Mouse (Mus musculus) midbrain, embryonic 12.5 days (tissue): ENCODE measurements around the gene Anks1. TPM values are rescaled to one million over a fixed set of nuclear protein-coding genes. Genes with fewer than 3 reads are reported as not detected.
A peak's percentile ranks its signal among the peaks of the same experiment; 100 is the strongest.
"Not testable (repeated sequence)": the region's sequence is repeated elsewhere in the genome, so short reads cannot be mapped to it uniquely, and the experiment has no call there.

Experiments used
- ATAC-seq: fragments of 200-750 bp; cut with Nextera tagmentation; 2 replicates; pipeline ENCODE4 v1.8.0; 2017; ENCODE audit warnings: low read depth, moderate TSS enrichment, moderate library complexity; ENCODE audit not compliant: low FRiP score
- H3K27ac ChIP-seq: fragments of 300-500 bp; sonication (generic); replicated peaks from 2 replicates; pipeline ENCODE4 v1.5.1; 2016; ENCODE audit warnings: mild to moderate bottlenecking
- H3K27me3 ChIP-seq: fragments of 300-500 bp; sonication (generic); 2 replicates; pipeline ENCODE4 v1.6.1; 2016; ENCODE audit warnings: mild to moderate bottlenecking
- H3K36me3 ChIP-seq: fragments of 300-500 bp; sonication (generic); 2 replicates; pipeline ENCODE4 v1.6.1; 2016
- H3K4me1 ChIP-seq: fragments of 300-500 bp; sonication (generic); 2 replicates; pipeline ENCODE4 v1.6.1; 2016
- H3K4me2 ChIP-seq: fragments of 300-500 bp; sonication (generic); replicated peaks from 2 replicates; pipeline ENCODE4 v1.6.1; 2016; ENCODE audit warnings: mild to moderate bottlenecking, moderate library complexity
- H3K4me3 ChIP-seq: fragments of 300-500 bp; sonication (generic); 2 replicates; pipeline ENCODE4 v1.5.1; 2016; ENCODE audit warnings: mild to moderate bottlenecking
- H3K9ac ChIP-seq: fragments of 300-500 bp; sonication (generic); replicated peaks from 2 replicates; pipeline ENCODE4 v1.6.1; 2016; ENCODE audit warnings: mild to moderate bottlenecking, moderate library complexity
- H3K9me3 ChIP-seq: fragments of 300-500 bp; sonication (generic); 2 replicates; pipeline ENCODE4 v1.6.1; 2016; ENCODE audit warnings: mild to moderate bottlenecking
- WGBS: fragments of 180-500 bp; shearing (Covaris S2); methylation state at CpG from one replicate; pipeline ENCODE4 v1.1.7; 2016; 5-methylcytosine and 5-hydroxymethylcytosine counted together
- polyA plus RNA-seq: library from polyadenylated mRNA; unstranded; fragments of >200 nt; fragmentation: Nextera tagmentation; extraction: Ambion mirVana; gene quantifications from 2 replicates; pipeline ENCODE4 v1.2.1, GENCODE M21; 2016

The Anks1 gene
- polyA plus RNA-seq, 1 experiment from 2014 or later: 60.7 TPM

GRCm38 (mm10) chr17:27982712-27983266 lies 73.7 kb downstream of the Anks1 start:
- WGBS: 92% methylated on average over 7 of the region's 7 CpGs
- no peaks in the 10 kb centered on the region for H3K9me3 ChIP-seq
- no peak overlapping the region for H3K9ac ChIP-seq
- ATAC-seq: no peak
- no peak overlapping the region for H3K27ac ChIP-seq
- peaks cover 40% of the 10 kb centered on the region for H3K36me3 ChIP-seq
- H3K27me3 ChIP-seq: no peaks in the 10 kb centered on the region
- no peak overlapping the region for H3K4me2 ChIP-seq
- no peaks in the 10 kb centered on the region for H3K4me1 ChIP-seq
- no peak overlapping the region for H3K4me3 ChIP-seq

- H3K36me3 ChIP-seq: peaks cover 35% of the 10 kb centered on the region
- no peaks in the 10 kb centered on the region for H3K9me3 ChIP-seq
- H3K4me1 ChIP-seq: no peaks in the 10 kb centered on the region
- no peak overlapping the region for H3K9ac ChIP-seq
- H3K27me3 ChIP-seq: no peaks in the 10 kb centered on the region
- no peak for ATAC-seq
- H3K27ac ChIP-seq: no peak overlapping the region
- 89% methylated on average over 12 of the region's 12 CpGs for WGBS
- H3K4me2 ChIP-seq: no peak overlapping the region
- no peak overlapping the region for H3K4me3 ChIP-seq
Observed at GRCm38 (mm10) chr17:27984421-27984820, 75.3 kb downstream of the Anks1 start.

GRCm38 (mm10) chr17:27986106-27986505 lies 77.0 kb downstream of the Anks1 start:
- H3K9ac ChIP-seq: no peak overlapping the region
- no peaks in the 10 kb centered on the region for H3K9me3 ChIP-seq
- 95% methylated on average over 19 of the region's 19 CpGs for WGBS
- no peak overlapping the region for H3K27ac ChIP-seq
- ATAC-seq: no peak
- H3K4me2 ChIP-seq: no peak overlapping the region
- H3K4me3 ChIP-seq: no peak overlapping the region
- no peaks in the 10 kb centered on the region for H3K27me3 ChIP-seq
- H3K36me3 ChIP-seq: peaks cover 32% of the 10 kb centered on the region
- no peaks in the 10 kb centered on the region for H3K4me1 ChIP-seq

GRCm38 (mm10) chr17:27989807-27990542 lies 80.9 kb downstream of the Anks1 start:
- peak; percentile 60; the same call in 1 of the 2 replicates for ATAC-seq
- Histone ChIP-seq H3K4me3 (no peak overlapping the region), H3K27ac (no peak overlapping the region), H3K9me3 (no peaks in the 10 kb centered on the region), H3K4me1 (no peaks in the 10 kb centered on the region), H3K36me3 (peaks cover 56% of the 10 kb centered on the region), H3K27me3 (no peaks in the 10 kb centered on the region), H3K9ac (no peak overlapping the region), H3K4me2 (no peak overlapping the region)
- 49% methylated on average over 15 of the region's 15 CpGs for WGBS

- Histone ChIP-seq H3K9ac (no peak overlapping the region), H3K4me2 (no peak overlapping the region), H3K4me3 (no peak overlapping the region), H3K9me3 (no peaks in the 10 kb centered on the region), H3K27ac (no peak overlapping the region), H3K27me3 (no peaks in the 10 kb centered on the region), H3K36me3 (peaks cover 55% of the 10 kb centered on the region), H3K4me1 (no peaks in the 10 kb centered on the region)
- ATAC-seq: no peak
- WGBS: 66% methylated on average over 10 of the region's 10 CpGs
Observed at GRCm38 (mm10) chr17:27994001-27994944, 85.2 kb downstream of the Anks1 start.

GRCm38 (mm10) chr17:27996320-27996719 lies 87.2 kb downstream of the Anks1 start:
- H3K4me2 ChIP-seq: no peak overlapping the region
- H3K4me3 ChIP-seq: no peak overlapping the region
- H3K4me1 ChIP-seq: peaks cover 10% of the 10 kb centered on the region
- ATAC-seq: no peak
- no peak overlapping the region for H3K27ac ChIP-seq
- no peak overlapping the region for H3K9ac ChIP-seq
- H3K9me3 ChIP-seq: no peaks in the 10 kb centered on the region
- peaks cover 53% of the 10 kb centered on the region for H3K36me3 ChIP-seq
- no peaks in the 10 kb centered on the region for H3K27me3 ChIP-seq
- 86% methylated on average over 4 of the region's 4 CpGs for WGBS

- Histone ChIP-seq H3K27ac (no peak overlapping the region), H3K4me3 (no peak overlapping the region), H3K4me2 (no peak overlapping the region), H3K9ac (no peak overlapping the region), H3K27me3 (no peaks in the 10 kb centered on the region), H3K4me1 (peaks cover 10% of the 10 kb centered on the region), H3K9me3 (no peaks in the 10 kb centered on the region), H3K36me3 (peaks cover 46% of the 10 kb centered on the region)
- 87% methylated on average over 12 of the region's 12 CpGs for WGBS
- ATAC-seq: no peak
Observed at GRCm38 (mm10) chr17:27997212-27997611, 88.1 kb downstream of the Anks1 start.

GRCm38 (mm10) chr17:27999683-28000273 lies 90.7 kb downstream of the Anks1 start:
- Histone ChIP-seq H3K9ac (0 out of 2 replicates have a peak overlapping the region, but pooled peaks have one; percentile 8), H3K36me3 (peaks cover 31% of the 10 kb centered on the region), H3K4me1 (peaks cover 14% of the 10 kb centered on the region)
- not testable (repeated sequence) for H3K4me3 ChIP-seq, H3K9me3 ChIP-seq, ATAC-seq, H3K27ac ChIP-seq, H3K4me2 ChIP-seq, H3K27me3 ChIP-seq
- WGBS: 88% methylated on average over 13 of the region's 13 CpGs

GRCm38 (mm10) chr17:28000389-28000788 lies 91.3 kb downstream of the Anks1 start:
- no peak overlapping the region for H3K27ac ChIP-seq
- peaks cover 14% of the 10 kb centered on the region for H3K4me1 ChIP-seq
- 0 out of 2 replicates have a peak overlapping the region, but pooled peaks have one; percentile 8 for H3K9ac ChIP-seq
- peaks cover 27% of the 10 kb centered on the region for H3K36me3 ChIP-seq
- H3K27me3 ChIP-seq: no peaks in the 10 kb centered on the region
- H3K4me3 ChIP-seq: no peak overlapping the region
- WGBS: 62% methylated on average over 4 of the region's 4 CpGs
- no peak for ATAC-seq
- no peaks in the 10 kb centered on the region for H3K9me3 ChIP-seq
- no peak overlapping the region for H3K4me2 ChIP-seq

GRCm38 (mm10) chr17:28000851-28001250 lies 91.7 kb downstream of the Anks1 start:
- no peaks in the 10 kb centered on the region for H3K27me3 ChIP-seq
- no peak for ATAC-seq
- 57% methylated on average over 1 of the region's 1 CpGs for WGBS
- H3K9me3 ChIP-seq: no peaks in the 10 kb centered on the region
- peaks cover 23% of the 10 kb centered on the region for H3K36me3 ChIP-seq
- no peak overlapping the region for H3K27ac ChIP-seq
- no peak overlapping the region for H3K9ac ChIP-seq
- no peak overlapping the region for H3K4me2 ChIP-seq
- H3K4me3 ChIP-seq: no peak overlapping the region
- peaks cover 14% of the 10 kb centered on the region for H3K4me1 ChIP-seq

GRCm38 (mm10) chr17:28005393-28005792 lies 96.3 kb downstream of the Anks1 start:
- H3K27ac ChIP-seq: no peak overlapping the region
- 0 out of 2 replicates have a peak overlapping the region, but pooled peaks have one; percentile 12 for H3K9ac ChIP-seq
- no peak for ATAC-seq

More at GRCm38 (mm10) chr17:28005393-28005792, 96.3 kb downstream of the Anks1 start:
- H3K36me3 ChIP-seq: peaks cover 13% of the 10 kb centered on the region
- no peaks in the 10 kb centered on the region for H3K9me3 ChIP-seq
- no peak overlapping the region for H3K4me2 ChIP-seq
- 0 out of 2 replicates have a peak, but pooled peaks cover 5% of the 10 kb centered on the region for H3K27me3 ChIP-seq
- no peak overlapping the region for H3K4me3 ChIP-seq
- H3K4me1 ChIP-seq: peaks cover 33% of the 10 kb centered on the region
